Mouse (Mus musculus): ENCODE data around the gene Olfr735. TPM values are rescaled to one million over a fixed set of nuclear protein-coding genes. Genes with fewer than 3 reads are reported as not detected.

The Olfr735 gene
- total RNA-seq (2017): not detected in 2 replicates

DNA sequence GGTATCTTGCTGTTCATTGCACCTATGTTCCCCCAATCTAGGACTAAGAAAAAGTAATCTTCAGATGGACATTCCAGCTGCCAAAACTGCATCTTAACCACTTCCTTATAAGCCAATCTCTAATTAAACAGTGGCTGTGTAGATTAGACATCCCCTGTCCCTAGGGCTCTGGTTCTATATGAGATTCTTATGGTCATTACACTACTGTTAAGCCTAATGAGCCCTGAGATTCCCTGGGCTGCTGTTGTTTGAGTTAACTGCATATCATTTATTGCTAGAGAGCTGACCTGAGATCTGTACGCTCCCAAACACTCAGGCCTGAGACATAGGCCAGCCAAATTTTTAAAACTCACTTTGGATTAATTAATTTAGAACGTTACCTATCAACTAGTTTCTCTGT lies at the start of gene Olfr735:
Gene Olfr735, minus strand, starts transcription at position 77 of the 400 bp plus-strand sequence.
- ATAC-seq (replicated peaks in 1 of 2; ENCODE audit: insufficient read depth in 1 of 2, low FRiP score in 2 of 2, low TSS enrichment in 1 of 2, low read depth in 1 of 2, poor library complexity in 2 of 2, severe bottlenecking in 2 of 2): no peak

GRCm38 (mm10) chr14:50380863-50381262 lies 32.2 kb upstream of the Olfr735 start, which contains the start of gene Olfr736:
TSS of gene Olfr736 (plus strand) at chr14:50381163.
- no peak for ATAC-seq (replicated peaks in 1 of 2; ENCODE audit: insufficient read depth in 1 of 2, low FRiP score in 2 of 2, low TSS enrichment in 1 of 2, low read depth in 1 of 2, poor library complexity in 2 of 2, severe bottlenecking in 2 of 2)

DNA sequence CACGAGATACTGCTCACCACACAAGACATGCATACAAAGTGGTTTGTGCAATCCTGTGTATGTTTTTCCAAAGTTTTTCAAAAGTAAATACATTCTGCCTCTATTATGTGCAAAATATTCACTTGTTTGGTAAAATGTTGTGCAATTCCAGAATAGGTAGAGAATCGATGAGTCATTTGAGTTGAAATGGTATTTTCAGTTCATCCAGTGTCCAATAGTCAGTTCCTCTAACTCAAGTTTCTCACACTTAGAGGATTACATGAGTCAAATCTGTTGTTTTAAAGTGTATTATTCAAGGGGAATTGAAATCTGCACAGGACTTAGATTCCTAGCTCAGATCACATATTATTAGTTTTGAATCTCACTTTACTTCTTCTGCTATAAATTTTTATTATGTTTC lies 14.9 kb upstream of the Olfr735 start:
- ATAC-seq (replicated peaks in 1 of 2; ENCODE audit: insufficient read depth in 1 of 2, low FRiP score in 2 of 2, low TSS enrichment in 1 of 2, low read depth in 1 of 2, poor library complexity in 2 of 2, severe bottlenecking in 2 of 2): no peak

- no peak for ATAC-seq (replicated peaks in 1 of 2; ENCODE audit: insufficient read depth in 1 of 2, low FRiP score in 2 of 2, low TSS enrichment in 1 of 2, low read depth in 1 of 2, poor library complexity in 2 of 2, severe bottlenecking in 2 of 2)
These were observed 11.8 kb upstream of the Olfr735 start for GRCm38 (mm10) chr14:50360480-50360879.

- ATAC-seq (replicated peaks in 1 of 2; ENCODE audit: insufficient read depth in 1 of 2, low FRiP score in 2 of 2, low TSS enrichment in 1 of 2, low read depth in 1 of 2, poor library complexity in 2 of 2, severe bottlenecking in 2 of 2): no peak; a peak in 1 of 4 replicates
These were observed 8.9 kb upstream of the Olfr735 start, which contains the start of gene Tlr11 for GRCm38 (mm10) chr14:50357593-50357992. TSS of gene Tlr11 (plus strand) at chr14:50357914.

DNA sequence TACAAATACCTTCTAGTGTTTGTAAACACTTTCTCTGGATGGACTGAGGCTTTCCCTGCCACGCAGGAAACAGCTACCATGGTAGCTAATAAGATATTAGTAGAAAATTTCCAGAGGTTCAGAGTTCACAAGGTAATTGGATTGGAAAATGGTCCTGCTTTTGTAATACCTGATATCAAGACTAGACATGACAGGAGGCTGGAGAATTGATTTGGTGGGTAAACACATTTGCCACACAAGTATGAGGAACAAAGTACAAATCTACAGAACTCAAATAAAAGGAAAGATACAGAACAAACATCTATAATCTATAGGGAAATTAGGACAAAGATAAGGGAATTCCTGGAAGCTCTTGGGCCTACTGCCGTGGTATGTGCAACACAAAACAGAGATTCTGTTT lies 8.1 kb upstream of the Olfr735 start:
- ATAC-seq (replicated peaks in 1 of 2; ENCODE audit: insufficient read depth in 1 of 2, low FRiP score in 2 of 2, low TSS enrichment in 1 of 2, low read depth in 1 of 2, poor library complexity in 2 of 2, severe bottlenecking in 2 of 2): no peak

GRCm38 (mm10) chr14:50352438-50352837 lies 3.8 kb upstream of the Olfr735 start:
- ATAC-seq (replicated peaks in 1 of 2; ENCODE audit: insufficient read depth in 1 of 2, low FRiP score in 2 of 2, low TSS enrichment in 1 of 2, low read depth in 1 of 2, poor library complexity in 2 of 2, severe bottlenecking in 2 of 2): peak; percentile 67 to 82

- no peak for ATAC-seq (replicated peaks in 1 of 2; ENCODE audit: insufficient read depth in 1 of 2, low FRiP score in 2 of 2, low TSS enrichment in 1 of 2, low read depth in 1 of 2, poor library complexity in 2 of 2, severe bottlenecking in 2 of 2)
These were observed 22.0 kb downstream of the Olfr735 start, which contains the start of gene Olfr734 for GRCm38 (mm10) chr14:50326661-50327060. TSS of gene Olfr734 (minus strand) at chr14:50326761.

- no peak for ATAC-seq (replicated peaks in 1 of 2; ENCODE audit: insufficient read depth in 1 of 2, low FRiP score in 2 of 2, low TSS enrichment in 1 of 2, low read depth in 1 of 2, poor library complexity in 2 of 2, severe bottlenecking in 2 of 2)
These were observed 47.2 kb downstream of the Olfr735 start, which contains the start of gene Olfr733 for GRCm38 (mm10) chr14:50301422-50301821. TSS of gene Olfr733 (minus strand) at chr14:50301522.

Other genes with a start within 250 kb of the Olfr735 start
- gene Olfr727, start 225.7 kb downstream of the Olfr735 start, total RNA-seq (2017): not detected in 2 replicates
- not detected in 2 replicates for gene Olfr728, start 206.2 kb downstream of the Olfr735 start, total RNA-seq (2017)
- gene Olfr729, start 196.0 kb downstream of the Olfr735 start, total RNA-seq (2017): not detected in 2 replicates
- not detected in 2 replicates for gene Olfr730, start 160.7 kb downstream of the Olfr735 start, total RNA-seq (2017)
- not detected in 2 replicates for gene Olfr731, start 107.0 kb downstream of the Olfr735 start, total RNA-seq (2017)
- gene Olfr732, start 64.7 kb downstream of the Olfr735 start, total RNA-seq (2017): not detected in 2 replicates
- gene Olfr733, start 47.4 kb downstream of the Olfr735 start, total RNA-seq (2017): not detected in 2 replicates
- not detected in 2 replicates for gene Olfr734, start 22.1 kb downstream of the Olfr735 start, total RNA-seq (2017)
- gene Tlr11, start 9.0 kb upstream of the Olfr735 start, total RNA-seq (2017): not detected in 2 replicates
- not detected in 2 replicates for gene Olfr736, start 32.3 kb upstream of the Olfr735 start, total RNA-seq (2017)
- not detected in 2 replicates for gene Olfr738, start 58.7 kb upstream of the Olfr735 start, total RNA-seq (2017)
- gene Olfr739, start 69.8 kb upstream of the Olfr735 start, total RNA-seq (2017): not detected in 2 replicates
- gene Olfr740, start 96.7 kb upstream of the Olfr735 start, total RNA-seq (2017): not detected in 2 replicates
- not detected in 2 replicates for gene Olfr741, start 123.9 kb upstream of the Olfr735 start, total RNA-seq (2017)
- gene Olfr742, start 154.7 kb upstream of the Olfr735 start, total RNA-seq (2017): not detected in 2 replicates
- not detected in 2 replicates for gene Olfr743, start 173.0 kb upstream of the Olfr735 start, total RNA-seq (2017)